Comparison of ENCODE assay signal across 12 mouse cellular contexts in genomic region chr15:88865888-88866695, GRCm38 (mm10). TPM values are rescaled to one million over a fixed set of nuclear protein-coding genes. Genes with fewer than 3 reads are reported as not detected.
DNase-seq lines count a peak whose midpoint lies in the region; ATAC-seq and TF ChIP-seq lines count a peak whose summit lies in the region.
"Had no signal": no experiment of that assay in that cellular context is flagged by ENCODE, and none has a peak within 500 bp of the region (broad histone marks: within the 10 kb centered on the region; RNA-seq: fewer than 3 reads in every experiment).

No protein-coding gene starts in this region.

- intact Hi-C loops in heart, adult 2 months (cut with DNase I): loop anchor here (10.0 kb wide), 1 partner anchor 609 kb away; the partner anchor contains the start of gene Arsa

- peaks cover 39% of the 10 kb centered on the region for H3K4me1 ChIP-seq in heart, adult 2 months (ENCODE audit: control insufficient read depth, insufficient read depth, low read length)
- H3K4me1 ChIP-seq in lung, embryonic 15.5 days: peaks cover 52% of the 10 kb centered on the region
- peaks cover 42% of the 10 kb centered on the region for H3K4me1 ChIP-seq in intestine, embryonic 16.5 days (ENCODE audit: control insufficient read depth, insufficient read depth, low read length)
- H3K4me1 ChIP-seq in stomach, embryonic 14.5 days (ENCODE audit: control insufficient read depth, insufficient read depth, low read length): peaks cover 33% of the 10 kb centered on the region

- H3K9me3 ChIP-seq in lung, embryonic 15.5 days: no peaks in the 10 kb centered on the region
- no peaks in the 10 kb centered on the region for H3K9me3 ChIP-seq in intestine, embryonic 16.5 days (ENCODE audit: control insufficient read depth, low read length)
- H3K9me3 ChIP-seq in stomach, embryonic 14.5 days (ENCODE audit: control insufficient read depth, low read depth, low read length): no peaks in the 10 kb centered on the region
- H3K9me3 ChIP-seq: megakaryocyte, embryonic 14.5 days had no signal

- no peak for ATAC-seq in lung, embryonic 15.5 days (ENCODE audit: borderline replicate concordance, extremely low read depth, low FRiP score, low TSS enrichment)
- ATAC-seq in intestine, embryonic 16.5 days: no peak
- ATAC-seq in stomach, embryonic 14.5 days (ENCODE audit: insufficient number of reproducible peaks, insufficient read depth, low FRiP score, low read depth): no peak
- ATAC-seq: CD4-positive, CD25-positive, alpha-beta regulatory T cell, adult 4 months had no signal

- TF ChIP-seq CTCF in heart, adult 2 months (IDR thresholded peaks at IDR 0.05): no peak

- TF ChIP-seq EP300 in heart, adult 2 months (IDR thresholded peaks at IDR 0.05; ENCODE audit: insufficient read depth, low read depth, low read length): peak; percentile 59; the same call in 1 of the 2 replicates

- 0 out of 2 replicates have a peak, but pooled peaks have one; percentile 7 for TF ChIP-seq POLR2A in heart, adult 2 months (IDR thresholded peaks at IDR 0.05; ENCODE audit: insufficient read depth, low read depth, low read length)

- peak in 1 of 2 experiments; percentile 42 for DNase-seq in heart, adult 2 months
- DNase-seq in heart, postnatal 4 days: no peak
- no peak for DNase-seq in lung, postnatal 36 days
- no peak for DNase-seq in testis, postnatal 14 days (ENCODE audit: low spot score)
- no peak for DNase-seq in retina, postnatal 1 day
- DNase-seq: left cerebral cortex, postnatal 4 days; thymus, postnatal 36 days had no signal

- H3K79me2 ChIP-seq in heart, adult 2 months (replicated peaks; ENCODE audit: control insufficient read depth, insufficient read depth, low read length): no peaks in the 10 kb centered on the region

- H3K27ac ChIP-seq in heart, adult 2 months: peak overlapping the region; percentile 98
- peak overlapping the region; percentile 64 for H3K27ac ChIP-seq in lung, embryonic 15.5 days
- H3K27ac ChIP-seq in intestine, embryonic 16.5 days (ENCODE audit: low read length): peak overlapping the region; percentile 61; the same call in 1 of the 2 replicates
- H3K27ac ChIP-seq in stomach, embryonic 14.5 days (ENCODE audit: low read length): peak overlapping the region; percentile 21; the same call in 1 of the 2 replicates

- no peaks in the 10 kb centered on the region for H3K27me3 ChIP-seq in heart, adult 2 months (ENCODE audit: control insufficient read depth, insufficient read depth, low read length)
- H3K27me3 ChIP-seq in lung, embryonic 15.5 days: no peaks in the 10 kb centered on the region
- H3K27me3 ChIP-seq in intestine, embryonic 16.5 days (replicated peaks; ENCODE audit: control insufficient read depth, insufficient read depth, low read length): no peaks in the 10 kb centered on the region
- no peaks in the 10 kb centered on the region for H3K27me3 ChIP-seq in stomach, embryonic 14.5 days (ENCODE audit: control insufficient read depth, insufficient read depth, low read length)

- peak overlapping the region; percentile 39 for H3K9ac ChIP-seq in heart, adult 2 months (ENCODE audit: low read depth, low read length)
- no peak overlapping the region; the same call in 1 of the 2 replicates for H3K9ac ChIP-seq in lung, embryonic 15.5 days
- H3K9ac ChIP-seq in intestine, embryonic 16.5 days (ENCODE audit: low read depth, low read length): no peak overlapping the region
- H3K9ac ChIP-seq in stomach, embryonic 14.5 days (replicated peaks; ENCODE audit: low read depth, low read length): no peak overlapping the region

- peaks cover 16% of the 10 kb centered on the region for H3K36me3 ChIP-seq in heart, adult 2 months (ENCODE audit: control insufficient read depth, insufficient read depth, low read length)
- peaks cover 23% of the 10 kb centered on the region for H3K36me3 ChIP-seq in lung, embryonic 15.5 days
- H3K36me3 ChIP-seq in intestine, embryonic 16.5 days (ENCODE audit: control insufficient read depth, insufficient read depth, low read length): peaks cover 11% of the 10 kb centered on the region
- peaks cover 26% of the 10 kb centered on the region for H3K36me3 ChIP-seq in stomach, embryonic 14.5 days (ENCODE audit: control insufficient read depth, insufficient read depth, low read length)

- 39% methylated on average over 4 of the region's 4 CpGs for WGBS in heart, adult 2 months
- 63% methylated on average over 4 of the region's 4 CpGs for WGBS in lung, embryonic 15.5 days
- 69% methylated on average over 4 of the region's 4 CpGs for WGBS in intestine, embryonic 16.5 days
- 66% methylated on average over 4 of the region's 4 CpGs for WGBS in stomach, embryonic 14.5 days

- H3K4me3 ChIP-seq in heart, adult 2 months: peak overlapping the region; percentile 95
- H3K4me3 ChIP-seq in lung, embryonic 15.5 days: no peak overlapping the region
- no peak overlapping the region for H3K4me3 ChIP-seq in intestine, embryonic 16.5 days (ENCODE audit: low read length)
- H3K4me3 ChIP-seq in stomach, embryonic 14.5 days (ENCODE audit: low read depth, low read length): no peak overlapping the region

- no peak overlapping the region for H3K4me2 ChIP-seq in lung, embryonic 15.5 days
- H3K4me2 ChIP-seq in intestine, embryonic 16.5 days (ENCODE audit: low read depth, low read length): no peak overlapping the region
- H3K4me2 ChIP-seq in stomach, embryonic 14.5 days (replicated peaks; ENCODE audit: low read depth, low read length): no peak overlapping the region

RNA-seq across cellular contexts. Expression of gene Pim3, which starts 4.1 kb away (rescaled TPM):
- total RNA-seq in heart, adult 2 months (2021): 100 to 1,000 TPM in 1 of 2 experiments, 10 to 100 TPM in 1; 95.3 to 133 TPM
- 45.6 and 58.8 TPM in 2 replicates for polyA plus RNA-seq in heart, adult 2 months (2012; rRNA removed)
- 10 to 100 TPM; 36.8 to 40.2 TPM for total RNA-seq in heart, postnatal 4 days (2021)
- 65.9 and 70.3 TPM in 2 replicates for polyA plus RNA-seq in lung, embryonic 15.5 days (2015; fragmentation: Nextera tagmentation; extraction: Ambion mirVana)
- polyA plus RNA-seq in intestine, embryonic 16.5 days (2015; fragmentation: Nextera tagmentation; extraction: Ambion mirVana): 45.7 and 46.3 TPM in 2 replicates
- polyA plus RNA-seq in stomach, embryonic 14.5 days (2014; fragmentation: Nextera tagmentation; extraction: Ambion mirVana): 35.9 and 38.4 TPM in 2 replicates

RNA-seq across cellular contexts. Expression of gene Creld2, which starts 46.6 kb away (rescaled TPM):
- 10 to 100 TPM; 23.6 to 24.7 TPM for total RNA-seq in heart, adult 2 months (2021)
- polyA plus RNA-seq in heart, adult 2 months (2012; rRNA removed): 13.6 and 19.9 TPM in 2 replicates
- 10 to 100 TPM; 20.2 to 25.7 TPM for total RNA-seq in heart, postnatal 4 days (2021)
- polyA plus RNA-seq in lung, embryonic 15.5 days (2015; fragmentation: Nextera tagmentation; extraction: Ambion mirVana): 107 and 110 TPM in 2 replicates
- 123 and 137 TPM in 2 replicates for polyA plus RNA-seq in intestine, embryonic 16.5 days (2015; fragmentation: Nextera tagmentation; extraction: Ambion mirVana)
- 59.6 and 72.9 TPM in 2 replicates for polyA plus RNA-seq in stomach, embryonic 14.5 days (2014; fragmentation: Nextera tagmentation; extraction: Ambion mirVana)

RNA-seq across cellular contexts. Expression of gene Alg12, which starts 47.0 kb away (rescaled TPM):
- total RNA-seq in heart, adult 2 months (2021): 1 to 10 TPM; 7.2 to 8.7 TPM
- 11.0 and 17.5 TPM in 2 replicates for polyA plus RNA-seq in heart, adult 2 months (2012; rRNA removed)
- 1 to 10 TPM; 6.6 to 9.0 TPM for total RNA-seq in heart, postnatal 4 days (2021)
- polyA plus RNA-seq in lung, embryonic 15.5 days (2015; fragmentation: Nextera tagmentation; extraction: Ambion mirVana): 11.7 and 14.4 TPM in 2 replicates
- polyA plus RNA-seq in intestine, embryonic 16.5 days (2015; fragmentation: Nextera tagmentation; extraction: Ambion mirVana): 16.7 and 16.9 TPM in 2 replicates
- 10.5 and 12.7 TPM in 2 replicates for polyA plus RNA-seq in stomach, embryonic 14.5 days (2014; fragmentation: Nextera tagmentation; extraction: Ambion mirVana)

Comparison
In these comparisons a context has a peak if more than half of its experiments do, and no peak if none do; other contexts are left out.
1. H3K27ac ChIP-seq: peak in every context shown above with its lines; median percentile 98 in heart, adult 2 months; 64 in lung, embryonic 15.5 days; 61 in intestine, embryonic 16.5 days; 21 in stomach, embryonic 14.5 days.